Comparison of ENCODE assay signal across 12 mouse cellular contexts in the genomic region with DNA sequence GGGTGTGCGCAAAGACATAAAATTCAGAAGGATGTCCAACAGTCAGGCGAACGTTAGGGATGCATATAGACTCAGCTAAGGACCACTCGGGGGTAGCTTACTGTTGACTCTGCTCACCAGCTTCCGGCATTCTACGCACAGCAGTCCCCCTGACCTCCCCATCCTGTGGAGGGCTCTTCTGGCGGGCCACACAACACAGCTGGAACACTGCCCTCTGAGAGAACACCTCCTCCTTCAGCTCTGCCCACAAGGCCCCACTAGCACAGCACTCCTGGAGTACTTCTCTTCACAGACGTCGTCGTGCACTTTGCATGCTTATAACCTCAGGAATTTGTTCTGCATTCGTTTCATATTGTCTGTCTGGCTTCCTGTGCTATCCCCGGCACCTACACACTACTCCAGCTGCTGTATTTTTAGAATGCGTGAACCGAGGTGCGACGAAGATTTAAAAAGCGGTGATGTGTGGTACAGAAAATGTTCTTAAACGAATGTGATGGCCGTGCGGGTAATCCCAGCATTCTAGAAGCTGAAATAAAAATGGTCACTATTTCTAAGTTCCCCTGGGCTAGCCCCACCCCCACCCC. TPM values are rescaled to one million over a fixed set of nuclear protein-coding genes. Genes with fewer than 3 reads are reported as not detected.
DNase-seq lines count a peak whose midpoint lies in the region; ATAC-seq and TF ChIP-seq lines count a peak whose summit lies in the region.
"Had no signal": no experiment of that assay in that cellular context is flagged by ENCODE, and none has a peak within 500 bp of the region (broad histone marks: within the 10 kb centered on the region; RNA-seq: fewer than 3 reads in every experiment).

No protein-coding gene starts in this region.

- no peak overlapping the region for H3K27ac ChIP-seq in kidney, postnatal 0 days
- no peak overlapping the region for H3K27ac ChIP-seq in CH12.LX (ENCODE audit: insufficient read depth, low read depth)
- H3K27ac ChIP-seq: liver, embryonic 12.5 days; midbrain, embryonic 15.5 days had no signal

- no peak for ATAC-seq in kidney, postnatal 0 days (replicated peaks; ENCODE audit: low FRiP score, low read depth)
- ATAC-seq: liver, embryonic 12.5 days; midbrain, embryonic 15.5 days had no signal

- no peak overlapping the region for H3K4me3 ChIP-seq in kidney, postnatal 0 days (replicated peaks; ENCODE audit: low read depth, low read length)
- H3K4me3 ChIP-seq in CH12.LX (replicated peaks in 1 of 3; ENCODE audit: low read depth in 2 of 3, low read length in 2 of 3, poor library complexity in 1 of 3) = no peak overlapping the region
- H3K4me3 ChIP-seq: liver, embryonic 12.5 days; midbrain, embryonic 15.5 days had no signal

- no peak for TF ChIP-seq CTCF in kidney, postnatal 0 days (IDR thresholded peaks at IDR 0.05; ENCODE audit: low read depth)
- TF ChIP-seq CTCF in CH12.LX (conservative IDR thresholded peaks at IDR 0.05 in 1 of 2, IDR thresholded peaks at IDR 0.05 in 1 of 2; ENCODE audit: low read depth in 2 of 2, low read length in 2 of 2) = no peak

- peak; percentile 66 to 75 for DNase-seq in frontal cortex, adult 2 months (ENCODE audit: extremely low spot score in 1 of 2, low spot score in 1 of 2)
- DNase-seq in frontal cortex, postnatal 14 days (ENCODE audit: low spot score in 2 of 2) = no peak
- peak; percentile 18 for DNase-seq in kidney, postnatal 0 days (ENCODE audit: low spot score)
- no peak for DNase-seq in kidney, adult 11 months
- DNase-seq in CH12.LX (ENCODE audit: extremely low read depth) = peak; percentile 39
- DNase-seq in left cerebral cortex, postnatal 25 days (ENCODE audit: low spot score in 2 of 2) = peak; percentile 60 to 88
- no peak for DNase-seq in gastrocnemius, postnatal 4 days (ENCODE audit: low spot score in 2 of 2)
- DNase-seq in layer of hippocampus, postnatal 25 days (ENCODE audit: extremely low spot score in 1 of 2, low spot score in 1 of 2) = no peak
- DNase-seq: cerebellum, adult 9-10 months; gastrocnemius, postnatal 25 days had no signal

- H3K4me2 ChIP-seq in kidney, postnatal 0 days (ENCODE audit: low read length) = peak overlapping the region; percentile 15; the same call in 1 of the 2 replicates
- H3K4me2 ChIP-seq in CH12.LX (ENCODE audit: insufficient read depth, low read depth, poor library complexity, severe bottlenecking) = peak overlapping the region; percentile 65
- H3K4me2 ChIP-seq: liver, embryonic 12.5 days; midbrain, embryonic 15.5 days had no signal

- intact Hi-C loops in left cerebral cortex, postnatal 25 days (cut with DNase I) = loop anchor here (5.0 kb wide), 1 partner anchor 35 kb away; no protein-coding TSS in a partner anchor

- peak; percentile 31; the same call in 1 of the 2 replicates for TF ChIP-seq EP300 in CH12.LX (IDR thresholded peaks at IDR 0.05; ENCODE audit: low read length)

- no peak for TF ChIP-seq RAD21 in CH12.LX (IDR thresholded peaks at IDR 0.05; ENCODE audit: low read depth, low read length)

- in situ Hi-C loops in CH12.LX (cut with MboI; ENCODE audit: low pct_ligation_motif_present, low pct_unique_long_range_greater_than_20kb, low sequenced_read_pairs) = no loop called here

- H3K36me3 ChIP-seq in kidney, postnatal 0 days (ENCODE audit: insufficient read depth, low read length) = no peaks in the 10 kb centered on the region
- H3K36me3 ChIP-seq in CH12.LX (replicated peaks in 1 of 2; ENCODE audit: control insufficient read depth in 1 of 2, insufficient read depth in 1 of 2, low read length in 1 of 2) = peaks cover 0 to 2% of the 10 kb centered on the region in 2 experiments
- H3K36me3 ChIP-seq: liver, embryonic 12.5 days; midbrain, embryonic 15.5 days had no signal

- no peak overlapping the region for H3K9ac ChIP-seq in kidney, postnatal 0 days (ENCODE audit: low read depth, low read length)
- peak overlapping the region; percentile 4; the same call in 1 of the 2 replicates for H3K9ac ChIP-seq in CH12.LX (ENCODE audit: insufficient read depth, low read depth)
- H3K9ac ChIP-seq: liver, embryonic 12.5 days; midbrain, embryonic 15.5 days had no signal

- 34% methylated on average over 20 of the region's 20 CpGs for WGBS in kidney, postnatal 0 days

- no peaks in the 10 kb centered on the region for H3K27me3 ChIP-seq in kidney, postnatal 0 days (ENCODE audit: insufficient read depth, low read length)
- H3K27me3 ChIP-seq in CH12.LX (replicated peaks) = no peaks in the 10 kb centered on the region
- H3K27me3 ChIP-seq: liver, embryonic 12.5 days; midbrain, embryonic 15.5 days had no signal

- H3K79me2 ChIP-seq in CH12.LX (replicated peaks; ENCODE audit: control insufficient read depth, extremely low read depth, insufficient read depth, poor library complexity, severe bottlenecking) = no peaks in the 10 kb centered on the region

- H3K9me3 ChIP-seq in kidney, postnatal 0 days (replicated peaks; ENCODE audit: low read length) = no peaks in the 10 kb centered on the region
- H3K9me3 ChIP-seq in CH12.LX (replicated peaks; ENCODE audit: low read length) = no peaks in the 10 kb centered on the region
- H3K9me3 ChIP-seq: liver, embryonic 12.5 days; midbrain, embryonic 15.5 days had no signal

- dilution Hi-C loops in CH12.LX (cut with MboI; ENCODE audit: extremely low pct_ligation_motif_present, extremely low pct_unique_long_range_greater_than_20kb, low sequenced_read_pairs) = no loop called here

- 0 out of 2 replicates have a peak, but pooled peaks cover 5% of the 10 kb centered on the region for H3K4me1 ChIP-seq in kidney, postnatal 0 days (replicated peaks; ENCODE audit: insufficient read depth, low read length)
- peaks cover 4 to 23% of the 10 kb centered on the region in 2 experiments for H3K4me1 ChIP-seq in CH12.LX (ENCODE audit: control insufficient read depth in 1 of 2, insufficient read depth in 2 of 2)
- H3K4me1 ChIP-seq: liver, embryonic 12.5 days had no signal

- no peak for TF ChIP-seq POLR2A in CH12.LX (IDR thresholded peaks at IDR 0.05; ENCODE audit: low read depth, low read length)

TF ChIP-seq in CH12.LX, 34 proteins besides CTCF, POLR2A, EP300 and RAD21:
- peak; percentile 49; the same call in 1 of the 2 replicates for TF ChIP-seq MAX (IDR thresholded peaks at IDR 0.05; ENCODE audit: low read length)
- TF ChIP-seq MEF2A (IDR thresholded peaks at IDR 0.05; ENCODE audit: borderline replicate concordance, low read depth, low read length) = peak; percentile 54; the same call in 1 of the 2 replicates
- TF ChIP-seq CHD2 (IDR thresholded peaks at IDR 0.05; ENCODE audit: low read length) = 0 out of 2 replicates have a peak, but pooled peaks have one; percentile 42
- TF ChIP-seq MYC (IDR thresholded peaks at IDR 0.05; ENCODE audit: low read depth, low read length) = 0 out of 2 replicates have a peak, but pooled peaks have one; percentile 23
- peak; percentile 24; the same call in 1 of the 2 replicates for TF ChIP-seq TCF12 (IDR thresholded peaks at IDR 0.05; ENCODE audit: low read depth, low read length)
- no peak for TF ChIP-seq MXI1 (IDR thresholded peaks at IDR 0.05; ENCODE audit: low read depth, low read length)

RNA-seq across cellular contexts. Expression of gene Dgkh, which starts 19.9 kb away (rescaled TPM):
- 13.8 and 14.2 TPM in 2 replicates for polyA plus RNA-seq in frontal cortex, adult 2 months (2012; rRNA removed)
- polyA plus RNA-seq in kidney, postnatal 0 days (2015; fragmentation: Nextera tagmentation; extraction: Ambion mirVana) = 2.2 and 2.3 TPM in 2 replicates
- total RNA-seq in CH12.LX (2012; rRNA removed) (2.4 and 2.7 TPM in 2 replicates), CH12.LX (2014; rRNA removed) (0.83 and 1.1 TPM in 2 replicates)
- 2.9 and 3.3 TPM in 2 replicates for polyA plus RNA-seq in CH12.LX (2012; ENCODE audit: insufficient read length, low read depth)
- 10 to 100 TPM; 79.4 to 84.9 TPM for total RNA-seq in left cerebral cortex, postnatal 25 days (2021)
- total RNA-seq in gastrocnemius, postnatal 4 days (2021) = 1 to 10 TPM; 8.6 to 8.9 TPM
- total RNA-seq in layer of hippocampus, postnatal 25 days (2021) = 100 to 1,000 TPM in 1 of 2 experiments, 10 to 100 TPM in 1; 95.6 to 118 TPM

Comparison
In these comparisons a context has a peak if more than half of its experiments do, and no peak if none do; other contexts are left out.
1. DNase-seq: peak in frontal cortex, adult 2 months (2 of 2), kidney, postnatal 0 days (single experiment), CH12.LX (single experiment) and left cerebral cortex, postnatal 25 days (2 of 2); none in frontal cortex, postnatal 14 days (0 of 2), kidney, adult 11 months (single experiment), gastrocnemius, postnatal 4 days (0 of 2) and layer of hippocampus, postnatal 25 days (0 of 2).
2. RNA of gene Dgkh, which starts 19.9 kb away (total RNA-seq): 95.6 to 118 TPM in layer of hippocampus, postnatal 25 days and 79.4 to 84.9 TPM in left cerebral cortex, postnatal 25 days; 8.6 to 8.9 TPM in gastrocnemius, postnatal 4 days and 0.83 to 2.7 TPM in CH12.LX; every median in the first group is over 4 times any median in the second.